Mouse (Mus musculus) kidney, adult 8-10 months (tissue): ENCODE data around the gene Cdh10.

Source experiments
- DNase-seq, 2 experiments: peaks; one replicate each; pipeline ENCODE4 v3.0.0; 2022

Gene Cdh10

GRCm38 (mm10) chr15:18818185-18818973 is at the start of gene Cdh10:
Gene Cdh10, plus strand, starts transcription at chr15:18818947.
- no peak for DNase-seq

GRCm38 (mm10) chr15:18809148-18809827 is 9.5 kb upstream of the Cdh10 start:
- DNase-seq, result no peak

GRCm38 (mm10) chr15:18817707-18818106 is 1.0 kb upstream of the Cdh10 start:
- DNase-seq, result no peak

- no peak for DNase-seq
Measured at GRCm38 (mm10) chr15:18820226-18820625, 1.5 kb downstream of the Cdh10 start.

- peak; percentile 38 to 75 for DNase-seq
Measured at GRCm38 (mm10) chr15:18821114-18821756, 2.5 kb downstream of the Cdh10 start.

- no peak for DNase-seq
Measured at GRCm38 (mm10) chr15:18823420-18823819, 4.7 kb downstream of the Cdh10 start.

- peak; percentile 17 to 52 for DNase-seq
Measured at GRCm38 (mm10) chr15:18832263-18832662, 13.5 kb downstream of the Cdh10 start.

GRCm38 (mm10) chr15:18841769-18842168 is 23.0 kb downstream of the Cdh10 start:
- no peak for DNase-seq

- no peak for DNase-seq
Measured at GRCm38 (mm10) chr15:18844807-18845206, 26.1 kb downstream of the Cdh10 start.

GRCm38 (mm10) chr15:18850497-18850896 is 31.8 kb downstream of the Cdh10 start:
- DNase-seq, result no peak

- no peak for DNase-seq
Measured at GRCm38 (mm10) chr15:18858135-18858534, 39.4 kb downstream of the Cdh10 start.

- no peak for DNase-seq
Measured at GRCm38 (mm10) chr15:18869871-18870270, 51.1 kb downstream of the Cdh10 start.

GRCm38 (mm10) chr15:18881467-18881866 is 62.7 kb downstream of the Cdh10 start:
- DNase-seq, result no peak

- no peak for DNase-seq
Measured at GRCm38 (mm10) chr15:18886673-18887072, 67.9 kb downstream of the Cdh10 start.

GRCm38 (mm10) chr15:18888912-18889311 is 70.2 kb downstream of the Cdh10 start:
- no peak for DNase-seq

- DNase-seq, result no peak
Measured at GRCm38 (mm10) chr15:18890358-18890757, 71.6 kb downstream of the Cdh10 start.

- no peak for DNase-seq
Measured at GRCm38 (mm10) chr15:18900776-18901175, 82.0 kb downstream of the Cdh10 start.

- DNase-seq, result no peak
Measured at GRCm38 (mm10) chr15:18904131-18904530, 85.4 kb downstream of the Cdh10 start.

GRCm38 (mm10) chr15:18910612-18911011 is 91.9 kb downstream of the Cdh10 start:
- DNase-seq, result no peak

- DNase-seq, result no peak
Measured at GRCm38 (mm10) chr15:18925392-18926117, 106.8 kb downstream of the Cdh10 start.

- no peak for DNase-seq
Measured at GRCm38 (mm10) chr15:18926964-18927363, 108.2 kb downstream of the Cdh10 start.

GRCm38 (mm10) chr15:18952266-18952665 is 133.5 kb downstream of the Cdh10 start:
- no peak for DNase-seq

GRCm38 (mm10) chr15:18975041-18975440 is 156.3 kb downstream of the Cdh10 start:
- DNase-seq, result no peak
